Mouse (Mus musculus): ENCODE data around the gene Itgb2l.
"Not testable (repeated sequence)": the region's sequence is repeated elsewhere in the genome, so short reads cannot be mapped to it uniquely, and the experiment has no call there.

Itgb2l gene

DNA sequence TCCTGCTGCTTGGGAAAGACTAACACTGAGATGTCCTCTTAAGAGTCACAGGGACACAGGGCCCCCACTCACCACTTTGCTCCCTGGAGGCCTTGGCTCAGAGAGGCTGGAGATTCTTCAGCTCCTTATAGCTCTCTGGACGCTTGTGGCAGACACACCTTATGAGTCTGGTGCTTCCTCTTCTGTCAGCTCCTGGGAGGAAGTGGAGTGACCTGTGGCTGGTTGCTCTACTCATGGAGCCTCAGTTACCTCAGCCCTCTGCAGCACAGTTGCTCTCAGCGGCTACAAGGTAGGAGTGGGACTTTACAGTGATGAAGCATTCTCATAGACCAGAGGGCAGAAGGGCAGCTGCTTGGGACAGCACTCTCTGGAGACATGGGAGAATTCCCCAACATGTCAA is at the start of gene Itgb2l:
Gene Itgb2l, minus strand, starts transcription at position 152 of the 400 bp plus-strand sequence.
- no peak for DNase-seq (ENCODE audit: low read depth, low spot score)

DNA sequence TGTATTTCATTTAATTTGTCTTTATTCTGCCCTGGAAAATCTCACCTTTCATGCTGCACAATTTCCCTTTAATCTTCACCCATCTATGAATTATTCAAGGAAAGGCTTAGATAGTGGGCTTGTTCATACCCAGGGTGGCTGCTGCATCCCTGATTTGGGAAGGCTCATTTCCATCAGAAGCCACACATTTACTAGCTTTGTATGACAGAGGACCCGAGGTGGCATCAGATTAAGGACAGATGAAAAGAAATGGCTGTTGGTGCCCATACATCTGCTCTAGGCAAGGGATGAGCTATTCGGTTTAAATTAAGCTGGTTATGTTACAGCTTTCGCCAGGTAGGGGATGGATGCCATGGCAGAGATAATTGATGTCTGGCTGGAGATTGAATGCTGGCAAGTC is 48.1 kb upstream of the Itgb2l start:
- DNase-seq (ENCODE audit: low read depth, low spot score): no peak

DNA sequence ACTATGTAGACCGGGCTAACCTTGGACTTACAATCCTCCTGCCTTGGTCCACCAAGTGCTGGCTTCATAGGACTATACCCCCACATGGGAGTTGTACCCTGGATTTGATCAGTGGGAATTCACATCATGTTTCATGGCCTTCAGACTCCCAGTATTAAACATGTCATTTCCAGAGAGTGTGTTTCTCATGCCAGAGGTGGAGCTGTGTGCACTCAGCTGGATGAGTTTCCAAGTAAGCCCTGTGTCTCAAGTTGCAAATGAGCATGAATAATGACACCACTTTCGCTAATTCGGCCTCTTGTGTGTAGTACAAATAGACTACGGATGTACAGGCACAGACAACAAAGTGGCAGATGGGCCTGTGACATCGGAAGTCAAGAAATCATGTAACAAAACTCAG is 44.6 kb upstream of the Itgb2l start:
- DNase-seq (ENCODE audit: low read depth, low spot score): no peak

DNA sequence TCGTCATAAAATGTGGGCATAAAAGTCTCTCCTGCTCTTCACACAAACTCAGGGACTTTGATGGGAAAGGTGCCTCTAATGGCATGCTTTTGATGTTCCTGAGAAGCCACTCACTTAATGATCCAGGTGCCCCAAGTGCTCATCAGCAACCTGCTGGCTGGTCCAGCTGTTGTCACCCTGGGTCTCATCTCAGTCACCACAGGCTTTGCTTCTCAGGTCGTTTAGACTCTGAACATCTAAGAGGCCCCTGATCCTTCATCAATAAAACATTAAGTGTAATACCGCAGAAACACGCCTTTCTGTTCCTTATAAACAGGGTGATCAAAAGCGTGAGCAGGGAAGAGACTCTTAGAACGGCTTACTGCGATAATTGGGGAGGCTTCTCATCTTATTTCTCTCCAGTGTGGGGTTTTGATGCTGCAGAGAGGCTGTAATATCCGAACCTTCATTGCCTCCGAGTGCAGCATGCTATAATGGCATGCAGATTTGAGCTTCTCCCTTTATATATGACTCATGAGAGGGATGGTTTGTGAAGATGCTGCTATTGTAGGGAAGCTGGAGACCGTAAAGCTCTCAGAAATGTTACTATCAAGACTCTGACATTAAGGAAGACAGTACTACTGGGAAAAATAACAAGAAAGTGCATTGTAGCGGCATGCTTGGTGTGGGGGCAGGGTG is 43.7 kb upstream of the Itgb2l start:
- no peak for DNase-seq (ENCODE audit: low read depth, low spot score)

DNA sequence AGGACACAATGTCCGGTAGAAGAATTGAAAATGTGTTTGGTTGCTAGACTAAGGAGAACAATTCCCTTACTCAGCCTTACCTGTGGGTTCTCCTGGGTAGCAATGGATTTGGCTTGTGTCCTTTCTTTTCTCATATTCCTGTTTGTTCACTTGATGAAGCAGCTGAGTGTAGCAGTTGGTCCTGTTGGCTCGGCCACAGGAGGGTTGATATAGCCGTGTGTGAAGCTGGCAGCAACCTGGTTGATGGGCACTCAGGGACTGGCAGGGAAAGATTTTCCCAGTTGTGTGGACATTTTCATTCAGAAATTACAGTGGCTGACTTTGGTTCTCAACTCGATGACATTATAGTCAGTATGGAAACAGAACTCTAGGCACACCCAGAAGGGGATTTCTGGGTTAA is 38.4 kb upstream of the Itgb2l start:
- DNase-seq (ENCODE audit: low read depth, low spot score): no peak

DNA sequence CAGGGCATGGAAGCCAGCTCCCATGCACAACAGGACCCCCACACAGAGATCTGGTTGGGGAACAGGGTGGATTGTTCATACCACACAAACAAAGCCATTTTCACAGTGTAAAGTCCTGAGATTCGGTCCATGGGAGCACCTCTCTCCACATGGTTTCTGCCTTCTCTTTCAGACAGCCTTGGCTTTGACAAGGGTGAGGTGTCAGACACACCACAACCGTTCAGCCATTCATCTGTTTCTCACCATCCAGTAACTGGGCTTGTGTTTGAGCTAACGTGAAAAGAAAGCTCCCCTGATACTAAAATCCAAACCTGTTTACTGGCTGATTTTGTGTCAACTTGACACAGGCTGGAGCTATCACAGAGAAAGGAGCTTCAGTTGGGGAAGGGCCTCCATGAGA is 30.8 kb upstream of the Itgb2l start:
- DNase-seq (ENCODE audit: low read depth, low spot score): no peak

DNA sequence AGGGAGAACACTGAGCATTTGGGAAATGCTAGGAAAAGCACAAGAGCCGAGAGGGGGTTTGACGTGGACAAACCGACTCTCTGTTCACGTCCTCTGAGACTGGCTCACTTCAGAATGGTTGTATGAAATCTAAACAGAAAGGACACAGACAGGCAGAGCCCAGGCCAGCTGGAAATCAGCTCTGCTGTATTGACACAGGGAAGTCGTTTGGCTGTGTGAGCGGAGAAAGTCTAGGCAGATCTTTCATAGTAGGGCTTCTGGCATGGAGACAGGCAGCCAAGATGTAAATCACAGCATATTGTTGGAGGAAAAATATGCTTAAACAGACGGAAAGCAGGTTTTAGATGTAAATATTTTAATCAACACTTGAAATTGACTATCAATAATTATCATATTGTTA is 29.4 kb upstream of the Itgb2l start:
- no peak for DNase-seq (ENCODE audit: low read depth, low spot score)

DNA sequence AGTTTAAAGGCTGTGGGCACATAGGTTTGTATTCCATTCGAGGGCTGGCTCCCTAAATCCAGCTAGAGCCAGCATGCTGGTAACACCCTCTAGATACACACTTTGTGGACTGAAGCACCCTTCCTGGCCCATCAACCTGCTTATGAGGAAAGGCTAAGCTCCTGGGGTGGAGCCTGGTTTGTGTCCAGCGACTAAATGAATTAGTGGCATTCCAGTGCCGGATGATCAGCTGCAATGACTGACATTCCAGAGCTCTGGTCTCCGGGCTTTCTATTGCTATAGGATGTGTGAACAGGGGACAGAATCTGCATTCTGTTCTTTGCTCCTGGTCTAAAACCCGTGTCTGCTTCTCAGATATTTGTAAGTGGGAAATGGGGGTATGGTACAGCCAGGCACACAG is 28.9 kb upstream of the Itgb2l start:
- peak; percentile 17 for DNase-seq (ENCODE audit: low read depth, low spot score)

DNA sequence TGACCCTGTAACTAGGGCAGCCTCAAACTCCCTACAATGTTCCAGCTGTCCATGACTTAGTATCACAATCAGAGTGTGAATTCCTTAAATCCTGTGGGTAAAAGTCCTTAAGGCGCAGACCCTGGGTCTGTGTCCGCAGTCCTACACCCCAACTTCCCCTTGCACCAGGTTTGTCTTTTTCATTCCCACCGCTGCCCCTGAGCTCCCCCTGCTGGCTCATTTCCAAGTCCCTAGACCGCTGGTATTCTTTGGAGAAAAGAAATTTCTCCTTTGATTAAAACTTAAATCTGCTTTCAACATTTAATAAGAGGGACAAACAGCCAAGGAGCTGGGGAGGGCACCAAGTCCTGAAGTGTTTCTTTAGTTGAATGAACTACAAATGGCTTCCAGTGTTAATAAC is 26.2 kb upstream of the Itgb2l start:
- DNase-seq (ENCODE audit: low read depth, low spot score): peak; percentile 24

DNA sequence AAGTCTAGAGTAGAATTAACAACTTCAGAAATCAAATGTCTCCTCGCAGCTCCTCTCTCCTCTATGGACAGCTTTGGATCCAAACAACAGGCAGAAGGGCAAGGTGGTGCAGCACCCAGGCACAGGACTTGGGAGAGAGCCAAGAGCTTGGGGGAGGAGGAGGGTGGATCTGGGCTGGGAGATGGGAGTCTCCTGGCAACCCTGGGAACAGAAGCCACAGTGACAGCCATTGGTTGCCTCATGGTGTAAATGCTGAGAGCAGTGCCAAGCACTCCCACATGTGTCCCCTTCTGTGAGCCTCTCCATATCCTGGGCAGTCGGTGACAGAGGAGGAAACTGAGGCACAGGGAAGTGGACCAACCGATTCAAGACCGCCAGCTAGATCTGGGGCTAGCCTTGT is 25.3 kb upstream of the Itgb2l start:
- no peak for DNase-seq (ENCODE audit: low read depth, low spot score)

DNA sequence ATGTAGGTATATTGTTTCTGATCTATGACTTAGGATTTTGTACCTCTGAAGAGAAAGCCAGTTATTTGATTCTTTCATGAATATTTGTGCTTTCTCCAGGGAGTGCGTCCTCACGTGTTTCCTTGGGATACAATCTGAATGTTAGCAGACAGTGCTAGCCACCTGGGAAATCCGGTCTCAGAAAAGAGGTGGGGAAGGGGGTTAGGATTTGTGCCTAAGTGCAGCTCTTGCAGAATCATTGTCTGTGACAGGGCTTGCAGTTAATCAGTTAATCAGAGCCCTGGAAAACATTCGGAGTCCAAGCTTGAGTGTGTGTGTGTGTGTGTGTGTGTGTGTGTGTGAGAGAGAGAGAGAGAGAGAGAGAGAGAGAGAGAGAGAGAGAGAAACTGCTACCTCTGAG is 24.6 kb upstream of the Itgb2l start:
- no peak for DNase-seq (ENCODE audit: low read depth, low spot score)

DNA sequence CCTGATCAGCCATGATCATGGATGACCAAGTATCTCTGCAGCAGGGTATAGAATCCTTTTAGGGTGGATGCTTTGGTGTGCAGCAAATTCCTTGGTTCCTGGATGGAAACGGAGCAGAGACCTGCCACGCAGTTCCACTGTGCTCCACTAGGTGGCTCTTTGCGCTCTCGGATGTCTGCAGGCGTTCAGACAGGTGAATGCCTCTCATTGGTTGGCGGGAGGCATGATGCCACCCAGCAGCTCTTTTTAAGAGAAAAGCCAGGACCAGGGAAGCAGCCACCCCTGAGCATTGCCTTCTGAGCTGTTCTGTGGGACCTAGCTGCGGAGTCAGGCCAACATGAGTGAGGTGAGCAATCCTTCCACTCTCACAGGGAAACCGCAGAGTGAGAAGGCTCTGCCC is 24.0 kb upstream of the Itgb2l start, which contains the start of gene Pcp4:
Gene Pcp4, plus strand, starts transcription at position 162 of the 400 bp plus-strand sequence.
- peak; percentile 81 for DNase-seq (ENCODE audit: low read depth, low spot score)

DNA sequence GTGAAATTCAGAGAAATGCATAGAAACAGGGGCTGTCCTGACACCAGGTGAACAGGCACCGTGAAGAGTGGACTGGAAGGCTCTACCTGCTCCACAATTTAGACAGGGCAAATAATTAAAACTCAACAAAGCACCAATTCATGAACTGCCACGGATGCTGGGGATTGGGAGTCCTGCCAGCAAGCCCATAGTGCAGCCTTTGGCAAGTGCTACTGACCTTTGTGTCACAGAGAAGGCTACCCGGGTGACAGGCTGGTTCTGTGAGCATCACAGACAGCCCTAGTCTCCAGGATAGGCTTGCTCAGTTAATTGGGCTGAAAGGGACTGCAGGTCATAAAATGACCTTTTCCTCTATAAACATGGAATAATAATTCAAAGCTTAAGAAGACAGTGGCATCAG is 17.4 kb upstream of the Itgb2l start:
- DNase-seq (ENCODE audit: low read depth, low spot score): no peak

DNA sequence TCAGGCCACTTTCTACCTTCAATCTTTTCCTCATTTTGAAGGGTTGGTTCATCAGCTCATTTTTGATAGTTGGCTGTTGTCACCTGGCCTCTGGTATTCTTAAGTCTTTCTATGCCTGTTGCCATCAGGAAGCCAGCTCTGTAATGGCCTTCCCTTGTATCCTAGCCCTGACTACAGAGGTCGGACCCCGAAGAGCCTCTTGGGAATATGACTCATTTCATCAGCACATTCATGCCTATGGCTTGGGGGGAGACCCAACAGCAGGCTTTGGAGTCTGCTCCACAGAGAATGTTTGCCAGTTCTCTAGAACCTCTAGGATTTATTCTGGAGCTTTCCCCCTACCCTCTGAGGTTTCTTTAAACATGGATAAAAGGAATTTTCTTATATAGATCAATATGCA is 15.9 kb upstream of the Itgb2l start:
- no peak for DNase-seq (ENCODE audit: low read depth, low spot score)

DNA sequence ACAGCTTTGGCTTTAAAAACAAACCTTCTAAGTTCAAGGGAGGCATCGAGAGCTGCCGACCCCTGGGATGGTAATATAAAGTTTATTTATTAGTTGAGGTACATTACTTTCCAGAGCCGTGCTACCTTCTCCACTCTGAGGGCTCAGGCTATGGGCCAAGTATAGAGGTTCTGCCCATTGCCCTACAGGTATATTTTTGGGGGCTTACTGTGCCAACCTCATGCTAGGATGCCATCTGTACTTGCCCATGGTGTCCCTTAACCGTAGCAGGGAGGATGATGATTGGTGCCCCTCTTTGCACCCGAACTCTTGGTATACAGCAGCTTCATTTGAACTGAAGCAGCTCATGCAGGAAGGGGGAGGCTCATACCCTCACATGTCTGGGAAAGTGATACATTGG is 14.2 kb upstream of the Itgb2l start:
- DNase-seq (ENCODE audit: low read depth, low spot score): no peak

DNA sequence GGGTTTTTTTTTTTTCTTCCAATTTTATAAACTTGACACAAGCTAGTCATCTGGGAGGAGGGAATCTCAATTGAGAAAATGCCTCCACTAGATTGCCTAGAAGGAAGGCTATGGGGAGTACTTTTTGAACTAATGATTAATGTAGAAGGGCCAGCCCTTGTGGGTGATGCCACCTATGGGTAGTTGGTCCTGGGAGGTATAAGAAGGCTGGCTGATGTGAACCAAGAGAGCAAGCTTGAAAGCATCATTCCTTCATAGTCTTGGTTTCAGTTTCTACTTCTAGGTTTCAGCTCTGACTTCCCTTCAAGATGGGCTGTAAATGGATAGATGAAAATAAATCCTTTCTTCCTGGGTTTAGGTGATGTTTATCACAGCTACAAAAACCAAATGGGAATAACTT is 10.7 kb upstream of the Itgb2l start:
- no peak for DNase-seq (ENCODE audit: low read depth, low spot score)

DNA sequence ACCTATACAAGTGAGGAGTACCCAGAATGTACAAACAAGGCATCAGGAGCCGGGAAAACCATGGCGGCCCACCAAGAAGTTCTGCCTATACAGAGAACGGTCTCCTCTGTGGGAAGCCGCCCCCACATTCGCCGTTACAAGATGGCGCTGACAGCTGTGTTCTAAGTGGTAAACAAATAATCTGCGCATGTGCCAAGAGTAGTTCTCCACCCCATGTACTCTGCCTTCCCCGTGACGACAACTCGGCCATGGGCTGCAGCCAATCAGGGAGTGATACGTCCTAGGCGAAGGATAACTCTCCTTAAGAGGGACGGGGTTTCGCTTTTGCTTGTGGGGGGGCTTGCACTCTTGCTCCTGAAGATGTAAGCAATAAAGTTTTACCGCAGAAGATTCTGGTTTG is 7.5 kb upstream of the Itgb2l start:
- DNase-seq (ENCODE audit: low read depth, low spot score): not testable (repeated sequence)

DNA sequence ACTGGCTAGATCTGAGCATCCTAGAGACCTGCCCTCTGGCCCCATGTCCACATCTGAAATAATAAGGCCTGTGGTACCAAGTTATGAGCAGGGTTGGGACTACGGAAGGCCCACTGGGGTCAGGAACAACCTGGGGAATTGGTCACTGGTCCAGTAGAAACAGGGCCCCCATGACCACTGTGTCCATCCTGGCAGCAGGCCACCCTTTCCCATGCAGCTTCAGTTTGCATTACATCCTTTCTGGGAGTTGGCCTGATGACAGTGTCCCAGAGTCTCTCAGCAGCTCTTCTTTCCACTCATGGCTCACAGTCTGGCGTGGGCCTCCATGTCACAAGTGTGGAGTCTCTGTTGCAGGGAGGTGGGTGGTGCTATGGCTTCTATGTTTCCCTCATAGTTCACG is 1.6 kb downstream of the Itgb2l start:
- no peak for DNase-seq (ENCODE audit: low read depth, low spot score)

DNA sequence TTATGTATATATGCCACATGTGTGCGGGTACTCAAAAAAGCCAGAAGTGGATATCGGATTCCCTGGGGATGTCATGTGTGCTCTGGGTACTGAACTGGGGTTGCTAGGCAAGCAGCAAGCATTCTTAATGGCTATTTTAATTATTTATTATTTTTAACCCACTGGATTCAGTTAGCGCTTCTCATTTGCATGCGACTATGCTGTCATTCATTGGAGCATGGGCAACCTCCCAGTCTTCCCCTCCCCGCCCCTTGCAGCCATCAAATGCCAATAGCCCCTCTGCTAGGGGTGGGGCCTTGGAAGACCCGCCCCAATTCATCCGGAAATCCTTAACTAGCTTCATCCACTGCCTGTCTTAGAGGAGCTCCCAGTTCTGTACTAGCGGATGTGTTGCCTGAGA is 2.5 kb downstream of the Itgb2l start:
- DNase-seq (ENCODE audit: low read depth, low spot score): peak; percentile 14

DNA sequence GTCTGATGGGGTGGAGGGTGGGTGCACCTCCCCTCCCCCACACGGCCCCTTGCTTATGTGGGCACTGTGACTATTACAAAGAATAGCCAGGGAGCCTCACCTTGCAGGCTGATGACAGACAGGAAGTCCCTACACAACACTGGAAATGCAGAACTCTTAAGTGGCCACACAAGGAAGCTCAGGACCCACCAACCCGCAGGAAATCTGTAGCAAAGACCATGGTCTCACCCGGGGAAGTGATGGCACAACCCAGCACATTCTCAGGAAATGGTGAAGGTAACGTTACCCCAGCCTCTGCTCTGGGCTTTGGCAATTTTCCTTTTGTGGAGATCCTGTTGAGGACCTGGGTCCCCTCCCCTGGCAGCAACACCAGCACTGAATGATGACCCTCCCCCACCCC is 3.7 kb downstream of the Itgb2l start:
- no peak for DNase-seq (ENCODE audit: low read depth, low spot score)

DNA sequence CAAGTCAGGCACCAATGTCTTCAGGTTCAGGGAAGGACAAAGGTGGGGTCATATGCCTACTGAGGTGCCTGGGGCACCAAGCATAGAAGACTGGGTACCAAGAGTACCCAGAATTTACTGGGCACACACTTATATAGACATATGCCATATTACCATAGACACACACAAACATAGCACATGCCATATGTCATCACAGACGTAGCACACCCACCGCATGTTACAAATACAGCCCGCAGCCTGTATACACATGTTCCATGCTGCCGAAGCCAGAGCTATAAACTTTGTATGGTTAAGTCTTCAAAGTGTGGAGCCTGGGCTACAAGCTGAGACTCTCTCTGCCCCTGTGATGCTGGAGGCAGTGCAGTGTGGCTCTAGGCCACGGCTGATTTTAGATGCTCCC is 4.5 kb downstream of the Itgb2l start:
- no peak for DNase-seq (ENCODE audit: low read depth, low spot score)

DNA sequence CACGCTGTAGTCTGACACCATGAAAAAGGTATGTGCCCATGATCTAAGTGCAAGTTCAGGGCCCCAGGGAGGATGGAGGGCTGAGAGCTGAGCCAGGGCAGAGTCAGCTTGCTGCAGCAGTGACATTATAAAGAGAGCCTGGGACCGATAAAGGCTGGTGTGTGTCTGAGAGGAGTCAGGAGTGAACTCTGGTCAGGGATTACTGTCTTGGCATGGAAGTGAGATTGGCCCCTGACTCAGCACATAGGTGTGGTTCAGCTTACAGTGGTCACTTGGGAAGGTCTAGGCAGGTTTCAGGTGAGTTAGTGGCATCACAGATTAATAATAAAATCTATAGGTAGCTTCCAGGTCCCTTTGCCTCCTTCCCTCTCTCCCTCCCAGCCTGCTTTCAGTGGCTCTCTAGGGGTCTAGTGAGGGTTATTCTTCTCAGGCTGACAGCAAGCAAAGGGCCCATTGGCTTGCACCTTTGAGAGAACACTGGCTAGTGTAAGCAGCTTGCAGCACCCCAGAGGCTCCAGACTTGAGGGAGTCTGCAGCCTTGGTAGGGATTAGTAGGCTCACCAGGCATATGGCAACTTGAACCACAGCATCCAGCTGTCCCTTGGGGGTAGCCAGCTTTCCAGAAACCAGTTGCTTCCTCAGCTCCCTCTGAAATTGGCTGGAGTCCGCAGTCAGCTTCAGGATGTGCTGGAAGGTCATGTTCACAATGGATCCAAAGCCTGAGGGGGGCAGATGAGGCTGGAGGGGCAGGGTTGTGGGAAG is 9.2 kb downstream of the Itgb2l start:
- DNase-seq (ENCODE audit: low read depth, low spot score): no peak

DNA sequence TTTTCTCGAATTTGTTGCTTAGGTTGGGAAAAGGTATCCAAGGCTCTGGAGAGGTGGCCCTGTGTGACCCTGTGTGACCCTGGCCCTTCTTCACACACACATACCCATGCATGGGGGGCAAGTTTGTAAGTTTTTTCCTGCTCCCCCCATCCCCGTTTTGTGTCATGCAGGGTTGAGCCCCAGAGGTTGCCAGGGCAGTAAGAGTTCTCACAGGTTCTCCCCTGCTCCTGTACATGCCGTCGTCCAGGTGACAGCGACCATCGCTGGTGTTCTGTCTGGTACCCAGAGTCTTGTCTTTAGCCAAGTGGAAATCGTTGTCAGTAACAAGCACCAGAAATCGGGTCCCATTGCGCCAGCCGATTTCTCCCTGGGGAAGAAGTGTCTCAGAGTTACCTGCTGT is 10.2 kb downstream of the Itgb2l start:
- DNase-seq (ENCODE audit: low read depth, low spot score): no peak

Data from ZHBTc4 (cell line).